In the genomic region with DNA sequence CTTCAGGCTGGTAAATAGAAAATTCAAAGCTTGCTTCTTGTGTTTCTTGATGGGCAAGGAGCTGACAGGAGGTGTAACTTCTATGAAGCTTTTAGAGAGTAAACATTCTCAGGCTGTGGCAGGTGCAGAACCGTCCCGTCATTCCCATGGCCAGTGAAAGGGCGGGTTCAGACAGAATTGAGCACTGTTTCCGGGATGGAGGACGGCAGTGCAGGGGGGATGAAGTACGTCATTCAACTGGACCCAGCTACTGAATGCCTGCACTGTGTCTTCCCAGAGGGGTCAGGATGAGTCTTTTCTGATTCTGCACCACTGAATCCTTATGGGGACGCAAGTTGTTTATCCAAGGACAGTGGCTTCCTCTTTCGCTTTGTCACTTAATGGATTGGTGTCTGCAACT, we compare ENCODE assay signal across 10 mouse cellular contexts.
DNase-seq lines count a peak whose midpoint lies in the region; ATAC-seq lines count a peak whose summit lies in the region.
"Had no signal": no experiment of that assay in that cellular context is flagged by ENCODE, and none has a peak within 500 bp of the region (broad histone marks: within the 10 kb centered on the region; RNA-seq: fewer than 3 reads in every experiment).

No protein-coding gene starts in this region.

- H3K4me1 ChIP-seq in heart, embryonic 14.5 days (ENCODE audit: control insufficient read depth in 2 of 2, insufficient read depth in 2 of 2, low read length in 2 of 2), result no peaks in the 10 kb centered on the region
- H3K4me1 ChIP-seq: megakaryocyte, embryonic 14.5 days had no signal

- H3K4me3 ChIP-seq in heart, embryonic 14.5 days (ENCODE audit: control insufficient read depth in 1 of 2, insufficient read depth in 1 of 2, low read depth in 1 of 2, low read length in 2 of 2), result peak overlapping the region in 1 of 2 experiments; percentile 19; a peak in 1 of 4 replicates
- H3K4me3 ChIP-seq: megakaryocyte, embryonic 14.5 days had no signal

- ATAC-seq in heart, embryonic 14.5 days (ENCODE audit: insufficient number of reproducible peaks, insufficient read depth, low FRiP score, low read depth), result no peak
- no peak for ATAC-seq in CD4-positive, CD25-positive, alpha-beta regulatory T cell, adult 4 months

- peak overlapping the region; percentile 6; the same call in 1 of the 2 replicates for H3K4me2 ChIP-seq in heart, embryonic 14.5 days (ENCODE audit: low read length)

- WGBS in heart, embryonic 14.5 days, result 55% methylated on average over 8 of the region's 8 CpGs

- DNase-seq in heart, postnatal 10 days, result no peak
- DNase-seq in Muller cell, postnatal 12 days (ENCODE audit: inconsistent ontology term), result peak; percentile 69
- peak; percentile 19 to 20 for DNase-seq in frontal cortex, postnatal 10 days (ENCODE audit: low spot score in 2 of 2)
- peak; percentile 10 to 15 for DNase-seq in layer of hippocampus, postnatal 36 days
- DNase-seq in ovary, postnatal 10 days (ENCODE audit: low spot score), result no peak
- DNase-seq in cerebellum, adult 11-12 months, result no peak
- DNase-seq: kidney, postnatal 36 days had no signal

- H3K27me3 ChIP-seq in heart, embryonic 14.5 days (ENCODE audit: control insufficient read depth, insufficient read depth, low read length), result peaks cover 4% of the 10 kb centered on the region; the same call in 1 of the 2 replicates
- H3K27me3 ChIP-seq: megakaryocyte, embryonic 14.5 days had no signal

- intact Hi-C loops in heart, postnatal 10 days (cut with DNase I), result no loop called here

- H3K9me3 ChIP-seq in heart, embryonic 14.5 days (ENCODE audit: control insufficient read depth, low read length), result no peaks in the 10 kb centered on the region

- H3K36me3 ChIP-seq in heart, embryonic 14.5 days (ENCODE audit: control insufficient read depth, insufficient read depth, low read length), result no peaks in the 10 kb centered on the region

- H3K27ac ChIP-seq in heart, embryonic 14.5 days (replicated peaks in 1 of 2; ENCODE audit: control insufficient read depth in 1 of 2, insufficient read depth in 1 of 2, low read depth in 2 of 2, low read length in 2 of 2), result no peak overlapping the region

- H3K9ac ChIP-seq in heart, embryonic 14.5 days (ENCODE audit: low read length), result no peak overlapping the region

Comparison
In these comparisons a context has a peak if more than half of its experiments do, and no peak if none do; other contexts are left out.
1. DNase-seq: peak in Muller cell, postnatal 12 days (single experiment), frontal cortex, postnatal 10 days (2 of 2) and layer of hippocampus, postnatal 36 days (2 of 2); none in heart, postnatal 10 days (0 of 2), ovary, postnatal 10 days (single experiment) and cerebellum, adult 11-12 months (single experiment).